Mouse (Mus musculus) embryo, embryonic 10.5 days (tissue): Measurements from ENCODE around the gene 1810049J17Rik.
"Not testable (repeated sequence)": the region's sequence is repeated elsewhere in the genome, so short reads cannot be mapped to it uniquely, and the experiment has no call there.

ENCODE experiments used
- DNase-seq: peaks from one replicate; pipeline ENCODE4 v3.0.0-alpha.2; 2015; ENCODE audit warnings: low spot score

Gene 1810049J17Rik

GRCm38 (mm10) chr15:12321788-12322621 is at the start of gene 1810049J17Rik:
Gene 1810049J17Rik, minus strand, starts transcription at chr15:12321899.
- peak; percentile 63 for DNase-seq

GRCm38 (mm10) chr15:12371183-12371582 is 49.5 kb upstream of the 1810049J17Rik start:
- DNase-seq: peak; percentile 91

GRCm38 (mm10) chr15:12370096-12370495 is 48.4 kb upstream of the 1810049J17Rik start:
- no peak for DNase-seq

GRCm38 (mm10) chr15:12368850-12369249 is 47.2 kb upstream of the 1810049J17Rik start:
- no peak for DNase-seq

- DNase-seq: no peak
These were observed 46.7 kb upstream of the 1810049J17Rik start for GRCm38 (mm10) chr15:12368357-12368756.

- DNase-seq: peak; percentile 17
These were observed 45.8 kb upstream of the 1810049J17Rik start for GRCm38 (mm10) chr15:12367306-12368080.

GRCm38 (mm10) chr15:12366580-12367305 is 45.0 kb upstream of the 1810049J17Rik start:
- not testable (repeated sequence) for DNase-seq

- DNase-seq: peak; percentile 72
These were observed 44.4 kb upstream of the 1810049J17Rik start for GRCm38 (mm10) chr15:12366072-12366469.

- DNase-seq: no peak
These were observed 43.8 kb upstream of the 1810049J17Rik start for GRCm38 (mm10) chr15:12365416-12366071.

GRCm38 (mm10) chr15:12364096-12364495 is 42.4 kb upstream of the 1810049J17Rik start:
- no peak for DNase-seq

- no peak for DNase-seq
These were observed 41.0 kb upstream of the 1810049J17Rik start for GRCm38 (mm10) chr15:12362701-12363040.

- DNase-seq: no peak
These were observed 40.5 kb upstream of the 1810049J17Rik start for GRCm38 (mm10) chr15:12362001-12362700.

GRCm38 (mm10) chr15:12360519-12361212 is 39.0 kb upstream of the 1810049J17Rik start:
- DNase-seq: no peak

- no peak for DNase-seq
These were observed 36.7 kb upstream of the 1810049J17Rik start for GRCm38 (mm10) chr15:12358384-12358783.

GRCm38 (mm10) chr15:12357459-12357858 is 35.8 kb upstream of the 1810049J17Rik start:
- no peak for DNase-seq

GRCm38 (mm10) chr15:12355907-12356306 is 34.2 kb upstream of the 1810049J17Rik start:
- DNase-seq: no peak

GRCm38 (mm10) chr15:12355261-12355660 is 33.6 kb upstream of the 1810049J17Rik start:
- no peak for DNase-seq

- no peak for DNase-seq
These were observed 32.6 kb upstream of the 1810049J17Rik start for GRCm38 (mm10) chr15:12354281-12354810.

GRCm38 (mm10) chr15:12351470-12351869 is 29.8 kb upstream of the 1810049J17Rik start:
- no peak for DNase-seq

GRCm38 (mm10) chr15:12349840-12350239 is 28.1 kb upstream of the 1810049J17Rik start:
- DNase-seq: no peak
